Mouse (Mus musculus): ENCODE measurements around the gene Sema5a. TPM values are rescaled to one million over a fixed set of nuclear protein-coding genes. Genes with fewer than 3 reads are reported as not detected.

Gene Sema5a
- polyA plus RNA-seq, 1 experiment from 2014 or later = 12.0 TPM

DNA sequence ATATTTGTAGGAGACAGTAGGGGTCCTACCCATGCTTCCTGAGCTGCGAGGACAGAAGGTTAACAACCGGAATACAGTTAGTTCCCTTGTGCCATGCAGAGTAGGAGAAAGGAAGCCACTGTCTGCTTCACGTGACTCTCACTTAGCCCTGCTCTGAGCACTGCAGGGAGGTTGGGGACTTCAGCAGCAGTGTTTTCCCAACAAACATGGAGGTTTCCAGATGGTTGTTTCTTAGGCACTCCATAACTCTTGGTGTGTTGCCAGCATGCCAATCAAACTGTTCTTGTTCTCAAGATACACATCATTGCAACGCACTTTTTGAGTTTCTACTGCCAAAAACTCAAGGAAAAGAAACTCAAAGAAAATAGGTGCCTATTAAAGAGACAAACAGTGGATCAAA is 440.5 kb downstream of the Sema5a start:
- Histone ChIP-seq H3K9ac (no peak overlapping the region), H3K4me3 (replicated peaks; ENCODE audit: low read length) (no peak overlapping the region), H3K4me1 (replicated peaks; ENCODE audit: control insufficient read depth, insufficient read depth, low read length) (no peaks in the 10 kb centered on the region), H3K4me2 (replicated peaks) (no peak overlapping the region), H3K9me3 (ENCODE audit: control insufficient read depth, low read length) (no peaks in the 10 kb centered on the region), H3K27me3 (ENCODE audit: control insufficient read depth, insufficient read depth, low read length) (no peaks in the 10 kb centered on the region), H3K36me3 (replicated peaks; ENCODE audit: control insufficient read depth, insufficient read depth) (no peaks in the 10 kb centered on the region), H3K27ac (no peak overlapping the region)
- ATAC-seq (ENCODE audit: low FRiP score) (no peak), DNase-seq (ENCODE audit: low spot score) (no peak)
- WGBS = 76% methylated on average over 4 of the region's 4 CpGs

DNA sequence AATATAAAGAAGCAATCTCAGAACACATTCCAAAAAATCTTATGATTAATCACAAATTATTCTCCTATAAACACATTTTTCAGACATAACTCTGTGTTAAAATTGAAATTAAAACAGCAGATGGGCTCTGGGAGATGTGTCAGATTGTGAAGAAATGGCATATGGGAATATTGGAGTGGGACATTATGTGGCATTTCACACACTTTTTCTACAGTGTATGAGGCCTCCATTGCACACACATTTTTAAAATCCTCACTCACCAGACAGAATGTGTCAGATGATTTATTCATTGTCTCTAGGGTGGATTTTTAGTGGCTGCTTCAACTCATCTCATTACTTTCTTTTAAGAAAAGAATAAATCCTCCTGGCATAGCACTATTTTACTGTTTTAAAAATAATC is 446.4 kb downstream of the Sema5a start:
- no peak overlapping the region for H3K4me2 ChIP-seq (replicated peaks)
- DNase-seq (ENCODE audit: low spot score) (no peak), ATAC-seq (ENCODE audit: low FRiP score) (no peak)
- H3K9me3 ChIP-seq (ENCODE audit: control insufficient read depth, low read length) = no peaks in the 10 kb centered on the region
- H3K4me1 ChIP-seq (replicated peaks; ENCODE audit: control insufficient read depth, insufficient read depth, low read length) = no peaks in the 10 kb centered on the region
- H3K9ac ChIP-seq = no peak overlapping the region
- no peak overlapping the region for H3K4me3 ChIP-seq (replicated peaks; ENCODE audit: low read length)
- no peaks in the 10 kb centered on the region for H3K27me3 ChIP-seq (ENCODE audit: control insufficient read depth, insufficient read depth, low read length)
- no peaks in the 10 kb centered on the region for H3K36me3 ChIP-seq (replicated peaks; ENCODE audit: control insufficient read depth, insufficient read depth)
- H3K27ac ChIP-seq = no peak overlapping the region

DNA sequence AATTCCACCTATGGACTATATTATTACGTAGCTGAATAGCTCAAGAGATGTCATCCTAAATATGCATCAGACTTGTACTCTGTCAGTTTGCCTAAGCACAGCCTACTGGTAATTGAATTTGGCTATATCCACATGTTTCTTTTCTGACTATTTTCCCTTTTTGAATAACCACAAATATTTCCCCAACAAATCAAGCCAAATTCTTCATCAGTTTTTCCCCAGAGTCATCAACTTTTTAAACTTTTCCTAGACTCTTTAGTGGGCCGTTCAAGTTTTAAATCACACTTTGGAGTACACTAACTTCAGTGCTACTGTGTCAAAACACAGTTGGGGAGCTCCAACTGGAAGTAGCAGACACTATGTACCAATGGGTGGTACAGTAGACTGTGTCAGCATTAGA is 448.4 kb downstream of the Sema5a start:
- no peak overlapping the region for H3K4me3 ChIP-seq (replicated peaks; ENCODE audit: low read length)
- no peak overlapping the region for H3K27ac ChIP-seq
- H3K36me3 ChIP-seq (replicated peaks; ENCODE audit: control insufficient read depth, insufficient read depth) = no peaks in the 10 kb centered on the region
- ATAC-seq (ENCODE audit: low FRiP score) = no peak
- DNase-seq (ENCODE audit: low spot score) = no peak
- no peaks in the 10 kb centered on the region for H3K9me3 ChIP-seq (ENCODE audit: control insufficient read depth, low read length)
- no peaks in the 10 kb centered on the region for H3K4me1 ChIP-seq (replicated peaks; ENCODE audit: control insufficient read depth, insufficient read depth, low read length)
- H3K4me2 ChIP-seq (replicated peaks) = no peak overlapping the region
- WGBS = 89% methylated on average over 2 of the region's 2 CpGs
- no peak overlapping the region for H3K9ac ChIP-seq
- H3K27me3 ChIP-seq (ENCODE audit: control insufficient read depth, insufficient read depth, low read length) = no peaks in the 10 kb centered on the region

DNA sequence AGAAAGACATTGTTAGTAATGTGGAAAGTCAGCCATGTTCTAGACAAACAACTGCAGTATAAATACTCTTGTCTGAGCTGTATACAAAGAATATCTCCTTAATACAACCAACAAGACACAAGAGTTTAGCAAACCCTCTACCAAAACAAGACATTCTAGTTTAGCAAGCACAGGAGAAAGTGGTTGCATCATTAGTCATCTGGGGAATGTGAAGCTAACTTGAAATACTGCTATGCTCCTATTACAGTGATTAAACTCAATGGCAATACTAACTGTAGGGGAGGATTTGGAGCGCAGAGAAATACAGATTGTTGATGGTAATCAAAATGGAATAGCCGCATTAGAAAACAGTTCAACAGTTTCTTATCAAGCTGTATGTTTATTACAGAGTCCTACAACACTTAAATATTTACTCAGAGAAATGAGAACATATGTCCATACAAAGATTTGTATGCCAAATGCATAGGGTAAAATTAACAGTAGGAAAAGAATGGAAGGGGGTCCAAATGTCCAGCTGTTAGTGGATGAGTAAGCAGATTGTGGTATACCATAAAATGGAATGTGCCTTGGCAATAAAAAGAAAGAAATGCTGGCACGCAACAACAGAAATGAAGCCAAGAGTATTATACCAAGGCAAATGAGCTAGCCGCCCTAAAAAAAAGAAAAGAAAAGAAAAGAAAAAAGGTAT is 472.8 kb downstream of the Sema5a start:
- DNase-seq (ENCODE audit: low spot score) (no peak), ATAC-seq (ENCODE audit: low FRiP score) (no peak)
- Histone ChIP-seq H3K27me3 (ENCODE audit: control insufficient read depth, insufficient read depth, low read length) (no peaks in the 10 kb centered on the region), H3K4me2 (replicated peaks) (no peak overlapping the region), H3K9me3 (ENCODE audit: control insufficient read depth, low read length) (no peaks in the 10 kb centered on the region), H3K27ac (no peak overlapping the region), H3K9ac (no peak overlapping the region), H3K36me3 (replicated peaks; ENCODE audit: control insufficient read depth, insufficient read depth) (no peaks in the 10 kb centered on the region), H3K4me1 (replicated peaks; ENCODE audit: control insufficient read depth, insufficient read depth, low read length) (no peaks in the 10 kb centered on the region), H3K4me3 (replicated peaks; ENCODE audit: low read length) (no peak overlapping the region)
- 88% methylated on average over 4 of the region's 4 CpGs for whole genome bisulfite sequencing

DNA sequence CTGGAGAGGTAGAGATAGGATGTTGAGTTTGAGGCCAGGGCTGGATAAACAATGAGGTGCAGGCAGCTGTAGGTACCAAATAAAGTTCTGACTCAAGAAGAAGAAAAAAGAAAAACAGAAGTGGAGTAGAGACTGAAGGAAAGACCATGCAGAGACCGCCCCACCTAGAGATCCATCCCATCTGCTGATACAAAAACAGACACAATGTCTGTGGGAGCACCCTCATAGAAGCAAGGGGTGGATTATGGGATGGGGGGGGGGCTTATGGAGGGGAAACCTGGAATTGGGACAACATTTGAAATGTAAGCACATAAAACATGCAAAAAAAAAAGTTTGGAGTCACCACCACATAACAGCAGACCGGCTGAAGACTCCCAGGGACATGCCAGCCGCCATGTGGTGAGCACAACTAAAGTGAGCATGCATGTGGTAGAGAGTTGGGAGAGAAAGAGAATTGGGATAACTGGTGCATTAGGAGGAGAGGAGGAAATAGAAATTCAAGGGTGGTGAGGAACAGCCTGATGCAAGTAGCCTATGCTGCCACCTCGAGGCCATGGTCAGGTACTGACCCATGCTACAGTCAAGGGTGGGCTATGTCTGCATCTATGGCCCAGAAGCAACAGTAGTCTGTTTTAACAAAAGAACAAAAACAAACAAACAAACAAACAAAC is 473.8 kb downstream of the Sema5a start:
- Histone ChIP-seq H3K9me3 (ENCODE audit: control insufficient read depth, low read length) (no peaks in the 10 kb centered on the region), H3K27ac (no peak overlapping the region), H3K9ac (no peak overlapping the region), H3K27me3 (ENCODE audit: control insufficient read depth, insufficient read depth, low read length) (no peaks in the 10 kb centered on the region), H3K4me3 (replicated peaks; ENCODE audit: low read length) (no peak overlapping the region), H3K4me2 (replicated peaks) (no peak overlapping the region), H3K36me3 (replicated peaks; ENCODE audit: control insufficient read depth, insufficient read depth) (no peaks in the 10 kb centered on the region), H3K4me1 (replicated peaks; ENCODE audit: control insufficient read depth, insufficient read depth, low read length) (no peaks in the 10 kb centered on the region)
- WGBS = 39% methylated on average over 4 of the region's 4 CpGs
- peak; percentile 95 for ATAC-seq (ENCODE audit: low FRiP score)
- peak; percentile 82 for DNase-seq (ENCODE audit: low spot score)

DNA sequence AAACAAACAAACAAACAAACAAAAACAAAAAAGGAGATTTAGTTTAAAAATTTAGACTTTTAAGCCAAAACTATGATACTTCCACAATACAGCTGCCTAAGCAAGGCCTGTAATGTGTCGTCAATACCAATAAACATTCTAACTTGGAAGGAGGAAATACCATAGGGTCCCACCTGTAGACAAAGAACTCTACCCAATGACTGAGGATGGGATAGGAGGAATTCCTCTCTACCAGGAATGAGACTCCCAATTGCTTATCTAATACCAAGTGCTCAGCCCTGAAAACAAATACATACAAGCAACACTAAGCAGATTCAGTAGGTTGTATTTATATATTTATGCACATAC is 474.3 kb downstream of the Sema5a start:
- H3K27me3 ChIP-seq (ENCODE audit: control insufficient read depth, insufficient read depth, low read length) = no peaks in the 10 kb centered on the region

DNA sequence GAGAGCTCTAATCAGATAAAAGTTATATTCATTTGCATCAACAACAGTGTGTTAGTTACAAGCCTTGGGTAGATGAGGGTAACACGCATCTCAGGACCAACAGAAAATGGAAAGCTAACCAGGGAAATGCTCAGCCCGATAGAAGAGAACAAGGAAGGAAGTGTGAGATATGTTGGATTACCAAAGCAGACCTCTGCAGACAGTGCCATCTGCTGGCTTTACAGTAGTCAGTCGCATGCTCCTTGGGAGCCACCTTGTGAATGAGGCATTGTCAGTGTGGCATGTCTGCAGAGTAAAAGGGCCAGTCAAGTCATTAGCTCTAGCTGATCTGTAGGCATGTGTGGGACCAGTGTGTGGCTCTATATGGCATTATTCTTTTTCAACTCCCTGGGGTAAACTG is 486.2 kb downstream of the Sema5a start:
- peak; percentile 66 for DNase-seq (ENCODE audit: low spot score)
- Histone ChIP-seq H3K9ac (no peak overlapping the region), H3K9me3 (ENCODE audit: control insufficient read depth, low read length) (no peaks in the 10 kb centered on the region), H3K27me3 (ENCODE audit: control insufficient read depth, insufficient read depth, low read length) (no peaks in the 10 kb centered on the region), H3K4me3 (replicated peaks; ENCODE audit: low read length) (no peak overlapping the region), H3K4me1 (replicated peaks; ENCODE audit: control insufficient read depth, insufficient read depth, low read length) (no peaks in the 10 kb centered on the region), H3K27ac (no peak overlapping the region), H3K36me3 (replicated peaks; ENCODE audit: control insufficient read depth, insufficient read depth) (no peaks in the 10 kb centered on the region), H3K4me2 (replicated peaks) (no peak overlapping the region)
- 39% methylated on average over 3 of the region's 3 CpGs for WGBS
- ATAC-seq (ENCODE audit: low FRiP score) = peak; percentile 69

More for the DNA sequence above, 474.3 kb downstream of the Sema5a start:
- ATAC-seq (ENCODE audit: low FRiP score) (no peak), DNase-seq (ENCODE audit: low spot score) (no peak)
- no peak overlapping the region for H3K4me3 ChIP-seq (replicated peaks; ENCODE audit: low read length)
- 94% methylated on average over 1 of the region's 1 CpGs for WGBS
- H3K9me3 ChIP-seq (ENCODE audit: control insufficient read depth, low read length) = no peaks in the 10 kb centered on the region
- H3K27ac ChIP-seq = no peak overlapping the region
- no peaks in the 10 kb centered on the region for H3K36me3 ChIP-seq (replicated peaks; ENCODE audit: control insufficient read depth, insufficient read depth)
- H3K9ac ChIP-seq = no peak overlapping the region
- H3K4me2 ChIP-seq (replicated peaks) = no peak overlapping the region
- no peaks in the 10 kb centered on the region for H3K4me1 ChIP-seq (replicated peaks; ENCODE audit: control insufficient read depth, insufficient read depth, low read length)

Other genes with a start within 250 kb of the Sema5a start
- not detected in 2 replicates for gene Tas2r119, start 67.5 kb upstream of the Sema5a start, polyA plus RNA-seq (2014; fragmentation: Nextera tagmentation; extraction: Ambion mirVana)

Data from hindbrain, embryonic 14.5 days (tissue).